Mouse (Mus musculus) liver, embryonic 14.5 days (tissue): ENCODE data around the gene Zfp385b.

Experiments used
- CTCF ChIP-seq: IDR thresholded peaks from 2 replicates; pipeline ENCODE4 v1.5.1; 2016; ENCODE audit warnings: antibody characterized with exemption, low read depth, control low read depth
- EP300 ChIP-seq: IDR thresholded peaks from 2 replicates; pipeline ENCODE4 v1.6.1; 2016; ENCODE audit warnings: antibody characterized with exemption, low read depth

GRCm38 (mm10) chr2:77440591-77440990, 378.8 kb downstream of the Zfp385b start:
- TF ChIP-seq CTCF (no peak), EP300 (no peak)
